Mouse (Mus musculus) neutrophil, adult 59 days (primary cell): ENCODE measurements around the gene Tmem135. TPM values are rescaled to one million over a fixed set of nuclear protein-coding genes. Genes with fewer than 3 reads are reported as not detected.

Experiments used
- total RNA-seq, 2 experiments: library from RNA; stranded (reverse); gene quantifications; 1 replicate in 1 of 2; 2 replicates in 1 of 2; pipeline ENCODE4 v1.2.4; 2023

Tmem135 gene
- total RNA-seq: 10 to 100 TPM; 18.0 to 24.5 TPM

GRCm38 (mm10) chr7:89404081-89404733 lies at the start of gene Tmem135, which contains the start of gene Fzd4:
Gene Tmem135, minus strand, starts transcription at chr7:89404222.
Gene Fzd4, plus strand, starts transcription at chr7:89404355.

Other genes starting within 250 kb of the Tmem135 start
- gene Fzd4, start 133 bp upstream of the Tmem135 start, total RNA-seq: 1 to 10 TPM; 1.2 to 1.9 TPM
- gene Prss23, start 123.0 kb upstream of the Tmem135 start, total RNA-seq: not detected
- not detected for gene Me3, start 228.2 kb upstream of the Tmem135 start, total RNA-seq